Mouse (Mus musculus) CD4-positive, CD25-positive, alpha-beta regulatory T cell, adult 4 months (primary cell): ENCODE data around the gene Ppp2r2c. TPM values are rescaled to one million over a fixed set of nuclear protein-coding genes. Genes with fewer than 3 reads are reported as not detected.

ENCODE experiments used
- ATAC-seq: one replicate; pipeline ENCODE4 v1.8.0; 2017
- polyA plus RNA-seq, 2 experiments: library from polyadenylated mRNA; unstranded; fragments of 100-300 nt; shearing (Covaris generic); gene quantifications; one replicate each; pipeline ENCODE4 v1.2.1; 2017

The Ppp2r2c gene
- polyA plus RNA-seq, 2 experiments from 2014 or later: not detected

- peak; percentile 97 for ATAC-seq
Observed at GRCm38 (mm10) chr5:36988781-36989624, 120.7 kb downstream of the Ppp2r2c start, which contains the start of gene Wfs1. Gene Wfs1 (minus strand): TSS chr5:36989205.

GRCm38 (mm10) chr5:36989625-36989977 lies 121.3 kb downstream of the Ppp2r2c start:
- no peak for ATAC-seq

GRCm38 (mm10) chr5:36990196-36990595 lies 121.9 kb downstream of the Ppp2r2c start:
- no peak for ATAC-seq

DNA sequence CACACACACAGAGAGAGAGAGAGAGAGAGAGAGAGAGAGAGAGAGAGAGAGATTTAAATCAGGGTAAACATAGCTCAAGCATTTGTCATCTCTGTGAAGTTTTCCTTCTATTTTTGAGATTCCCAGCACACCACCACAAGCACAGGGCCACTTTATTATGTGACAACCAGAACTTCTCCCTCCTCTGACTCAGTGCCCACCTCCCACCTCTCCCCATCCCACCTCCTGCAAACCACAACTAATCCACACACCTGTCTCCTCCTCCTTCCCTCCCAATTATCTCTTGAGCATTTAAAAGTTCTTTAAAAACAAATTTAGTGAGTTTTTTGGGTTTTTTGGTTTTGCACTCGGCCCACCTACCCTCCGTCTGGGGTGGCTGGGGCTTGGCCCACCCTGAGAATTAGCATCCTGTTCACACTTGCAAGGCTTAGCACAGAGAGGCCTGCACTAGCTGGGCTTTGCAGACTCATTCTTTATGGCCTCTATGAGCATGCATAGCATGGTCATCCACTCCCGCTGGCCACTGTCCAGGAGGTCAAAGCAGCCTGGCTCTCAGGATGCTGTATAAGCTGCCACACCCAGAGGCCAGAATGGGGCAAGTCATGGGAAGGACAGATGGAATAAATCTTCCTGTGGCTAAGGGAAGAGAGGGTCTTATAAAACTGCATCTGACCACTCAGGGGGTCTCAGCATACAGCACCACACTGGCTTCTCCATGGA lies 122.5 kb downstream of the Ppp2r2c start:
- ATAC-seq: no peak

GRCm38 (mm10) chr5:36996410-36996809 lies 128.1 kb downstream of the Ppp2r2c start:
- no peak for ATAC-seq

DNA sequence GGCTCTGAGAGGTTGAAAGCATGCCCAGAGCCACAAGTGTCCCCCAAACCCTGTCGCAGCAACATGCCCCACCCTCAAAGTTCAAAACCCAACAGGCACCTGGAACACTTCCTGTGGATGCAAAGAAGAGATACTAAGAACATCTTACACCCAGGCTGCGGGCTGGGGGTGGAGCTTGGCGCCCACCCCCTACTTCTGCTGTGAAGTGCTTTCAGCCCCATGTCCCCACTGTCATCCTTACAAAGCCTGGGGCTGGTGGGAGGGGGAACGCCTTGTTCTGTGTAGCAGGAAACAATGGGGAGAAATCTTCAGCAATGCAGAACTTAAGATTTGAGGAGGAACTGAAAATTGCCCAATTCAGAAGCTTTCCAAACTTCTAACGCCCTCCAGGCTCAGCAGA lies 129.7 kb downstream of the Ppp2r2c start:
- peak; percentile 45 for ATAC-seq

- no peak for ATAC-seq
Observed at GRCm38 (mm10) chr5:37001002-37001401, 132.7 kb downstream of the Ppp2r2c start.

GRCm38 (mm10) chr5:37002001-37002400 lies 133.7 kb downstream of the Ppp2r2c start:
- ATAC-seq: peak; percentile 54

Other genes starting within 250 kb of the Ppp2r2c start
- 10 to 100 TPM; 32.6 to 34.7 TPM for gene D5Ertd579e, start 172.5 kb upstream of the Ppp2r2c start, polyA plus RNA-seq
- 1 to 10 TPM in 1 of 2 experiments, under 1 TPM in 1; 0.67 to 2.9 TPM for gene Bloc1s4, start 119.9 kb upstream of the Ppp2r2c start, polyA plus RNA-seq
- 10 to 100 TPM; 42.0 to 74.5 TPM for gene Mrfap1, start 71.7 kb upstream of the Ppp2r2c start, polyA plus RNA-seq
- 10 to 100 TPM; 19.5 to 34.7 TPM for gene Man2b2, start 37.9 kb upstream of the Ppp2r2c start, polyA plus RNA-seq
- 1 to 10 TPM in 1 of 2 experiments, under 1 TPM in 1; 0.81 to 1.7 TPM for gene Wfs1, start 120.7 kb downstream of the Ppp2r2c start, polyA plus RNA-seq
- 1 to 10 TPM; 2.4 to 4.2 TPM for gene Gm1043, start 216.9 kb downstream of the Ppp2r2c start, polyA plus RNA-seq